Mouse (Mus musculus): ENCODE data around the gene Antxr1. TPM values are rescaled to one million over a fixed set of nuclear protein-coding genes. Genes with fewer than 3 reads are reported as not detected.
A peak's percentile ranks its signal among the peaks of the same experiment; 100 is the strongest.

Gene Antxr1
- 10 to 100 TPM; 46.8 to 61.4 TPM for total RNA-seq (2021)
- long read RNA-seq, experiment 1, partial matches to known transcripts: 0 of 2 reads
- long read RNA-seq, experiment 1, other reads (novel, unspliced or antisense): 2 of 2 reads
- long read RNA-seq, experiment 2, partial matches to known transcripts: 1 of 8 reads
- long read RNA-seq, experiment 2, other reads (novel, unspliced or antisense): 7 of 8 reads

DNA sequence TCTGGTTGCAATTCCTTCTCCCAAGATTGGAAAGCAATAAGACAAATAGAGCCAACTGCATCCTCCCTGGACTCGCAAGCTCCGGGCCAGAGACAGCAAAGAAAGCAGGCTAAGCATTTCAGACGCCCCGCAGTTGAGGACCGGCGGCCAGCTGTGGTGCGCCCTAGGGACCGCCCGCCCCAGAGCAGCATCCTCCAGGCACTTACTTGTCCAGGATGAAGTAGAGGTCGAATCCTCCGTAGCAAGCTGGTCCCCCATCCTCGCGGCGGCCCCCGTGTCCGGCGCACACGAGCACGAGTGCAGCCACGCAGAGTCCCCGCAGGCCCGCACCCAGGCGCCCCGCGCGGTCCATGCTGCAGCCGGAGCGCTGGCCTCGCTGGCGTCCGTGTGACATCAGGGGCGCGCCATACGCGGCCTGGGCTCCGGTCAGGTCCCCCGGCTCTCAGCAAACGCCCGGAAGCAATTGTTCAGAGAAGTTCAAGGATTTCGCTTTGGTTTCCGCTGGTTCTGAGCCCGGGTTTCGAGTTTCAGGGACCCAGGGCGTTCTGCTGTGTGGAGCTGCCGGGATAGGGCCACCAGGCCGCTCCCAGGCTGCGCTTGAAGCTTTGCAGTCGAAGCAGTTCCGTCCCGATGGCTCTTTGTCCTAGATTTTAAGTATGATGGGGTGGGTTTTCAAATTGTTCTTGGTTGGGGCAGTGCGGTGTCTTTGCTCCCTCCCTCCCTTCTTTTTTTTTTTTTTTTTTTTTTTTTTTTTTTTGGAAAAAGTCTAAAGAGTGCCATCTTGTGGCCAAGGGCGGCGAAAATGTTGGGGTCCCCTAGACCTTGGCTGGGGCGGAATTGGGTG is at the start of gene Antxr1:
TSS of gene Antxr1 (minus strand) at position 731 of the 844 bp plus-strand sequence.
- DNase-seq: peak; percentile 57

DNA sequence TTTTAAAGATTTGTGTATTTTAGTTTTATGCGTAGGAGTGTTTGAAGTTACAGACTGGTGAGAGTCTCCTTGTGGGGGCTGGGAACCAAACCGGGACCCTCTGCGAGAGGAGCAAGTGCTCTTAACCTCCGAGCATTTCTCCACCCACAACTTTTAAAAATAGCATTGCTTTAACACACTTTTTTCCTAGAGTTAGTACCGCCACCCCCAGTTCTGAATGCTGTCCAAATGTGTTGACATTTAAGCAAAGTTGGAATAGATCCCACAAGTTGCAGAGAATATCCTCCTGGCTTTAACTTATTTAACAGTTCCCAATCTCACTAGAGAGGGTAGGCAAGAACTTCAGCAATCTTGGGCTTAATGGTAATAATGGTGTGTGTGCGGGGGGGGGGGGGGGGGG is 49.1 kb upstream of the Antxr1 start:
- no peak for DNase-seq

DNA sequence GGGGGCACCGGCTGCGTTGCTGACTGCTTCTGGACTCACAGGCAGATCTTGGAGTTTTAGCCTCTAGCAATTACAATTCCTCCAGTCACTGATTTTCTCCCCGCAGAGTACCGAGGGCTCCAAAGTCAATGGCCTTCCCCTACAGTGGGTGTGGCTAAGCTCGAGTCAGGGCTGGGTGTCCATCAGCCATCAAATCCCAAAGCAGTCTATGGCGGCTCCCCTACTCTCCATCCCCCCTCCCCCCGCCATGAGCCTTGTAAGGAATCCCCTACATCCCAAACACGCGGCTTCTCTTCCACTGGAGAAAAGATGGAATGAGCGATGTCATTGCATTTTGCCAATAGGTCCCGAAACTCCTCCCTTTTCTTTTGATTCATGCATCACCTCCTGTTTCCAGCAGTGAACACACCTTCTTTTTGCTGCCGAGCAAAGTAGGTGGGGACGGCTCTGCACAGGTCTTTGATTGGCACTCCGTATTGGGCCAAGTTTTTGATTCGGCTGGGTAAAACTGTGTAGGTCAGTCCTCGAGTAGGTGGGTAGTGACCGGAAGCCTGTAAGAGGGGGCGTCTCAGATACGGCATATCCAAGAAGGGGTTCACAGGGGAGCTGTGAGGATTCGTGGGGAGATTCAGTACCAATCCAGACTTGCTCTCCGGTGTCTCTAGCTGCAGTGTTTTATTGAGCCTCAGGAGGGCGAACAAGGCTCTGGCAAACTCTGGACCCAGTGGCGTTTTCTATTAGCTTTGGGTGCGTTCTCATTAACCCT is 48.5 kb upstream of the Antxr1 start:
- no peak for DNase-seq

DNA sequence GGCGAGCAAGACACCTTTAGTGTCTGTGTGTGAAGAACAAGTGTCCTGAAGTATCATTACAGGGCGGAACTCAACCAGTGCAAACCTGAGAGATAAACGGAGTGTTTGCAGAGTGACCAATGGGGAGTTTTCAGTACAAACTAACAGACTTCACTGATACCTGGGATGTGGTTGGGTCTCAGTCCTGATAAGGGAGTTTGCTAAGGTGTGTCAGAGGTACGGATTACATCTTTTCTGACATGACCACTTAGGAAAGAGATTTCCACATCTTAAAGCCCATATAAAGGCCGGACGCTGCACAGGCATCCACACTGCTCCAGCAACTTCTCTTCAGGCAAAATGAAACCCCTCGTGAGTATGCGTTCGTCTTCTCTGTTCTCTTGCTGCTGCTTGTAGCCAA is 37.4 kb upstream of the Antxr1 start, which contains the start of gene Gkn2:
TSS of gene Gkn2 (plus strand) at position 301 of the 400 bp plus-strand sequence.
- no peak for DNase-seq

DNA sequence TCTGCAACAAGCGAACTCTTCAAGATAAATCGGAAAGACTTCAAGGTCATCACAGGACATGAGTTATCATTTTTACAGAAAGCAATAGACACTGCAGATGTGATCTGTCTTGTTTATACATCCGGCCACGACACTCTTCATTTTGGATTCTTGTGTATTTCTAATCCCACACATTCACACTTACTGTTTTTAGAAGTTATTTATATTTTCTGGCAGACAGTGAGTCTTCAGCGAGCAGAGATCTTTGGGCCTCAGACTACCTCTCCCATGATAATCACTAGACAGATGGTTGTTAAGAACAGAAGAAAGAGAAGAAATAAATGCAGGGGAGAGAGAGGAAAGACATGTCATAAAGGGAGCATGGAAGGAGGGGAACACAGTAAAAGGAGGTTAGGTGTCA is 33.6 kb upstream of the Antxr1 start:
- DNase-seq: no peak

DNA sequence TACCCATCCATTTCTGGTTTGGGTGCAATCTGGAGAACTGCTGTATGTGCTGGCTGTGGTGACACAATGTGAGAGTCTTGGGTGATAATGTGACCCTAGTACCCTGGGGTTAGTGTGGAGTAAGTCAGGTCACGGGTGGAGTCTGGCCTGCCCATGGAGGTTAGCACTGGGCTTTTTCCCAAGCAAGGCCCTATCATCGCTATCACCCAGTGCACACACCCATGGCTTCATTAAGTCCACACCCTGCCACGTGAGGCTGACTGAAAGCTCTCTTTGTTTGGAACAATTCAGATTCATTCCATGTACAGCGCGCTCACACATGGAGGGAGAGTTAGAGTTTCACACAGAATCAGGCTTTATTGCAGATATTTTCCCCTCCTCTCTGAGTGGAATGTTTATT is 18.8 kb upstream of the Antxr1 start:
- DNase-seq: no peak

DNA sequence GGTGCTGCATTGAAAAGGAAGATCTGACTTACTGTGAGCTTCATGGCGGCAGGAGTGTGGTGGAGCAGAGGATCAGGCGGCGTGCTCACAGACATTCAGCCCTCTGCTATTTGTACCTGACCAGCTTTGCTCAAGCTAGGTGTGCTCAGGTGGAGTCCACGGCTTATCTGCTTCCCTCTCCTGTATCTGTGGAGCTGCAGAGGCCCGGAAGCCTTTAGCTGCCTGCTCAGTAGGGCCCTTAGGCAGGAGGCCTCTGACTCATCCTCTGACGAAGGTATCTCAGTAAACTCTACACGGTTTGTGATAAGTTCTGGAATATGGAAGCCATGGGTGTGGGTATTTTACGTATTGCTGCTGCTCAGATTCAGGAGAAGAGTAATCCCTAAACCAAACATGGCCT is 15.2 kb upstream of the Antxr1 start, which contains the start of gene Gkn1:
TSS of gene Gkn1 (minus strand) at position 114 of the 400 bp plus-strand sequence.
- no peak for DNase-seq

DNA sequence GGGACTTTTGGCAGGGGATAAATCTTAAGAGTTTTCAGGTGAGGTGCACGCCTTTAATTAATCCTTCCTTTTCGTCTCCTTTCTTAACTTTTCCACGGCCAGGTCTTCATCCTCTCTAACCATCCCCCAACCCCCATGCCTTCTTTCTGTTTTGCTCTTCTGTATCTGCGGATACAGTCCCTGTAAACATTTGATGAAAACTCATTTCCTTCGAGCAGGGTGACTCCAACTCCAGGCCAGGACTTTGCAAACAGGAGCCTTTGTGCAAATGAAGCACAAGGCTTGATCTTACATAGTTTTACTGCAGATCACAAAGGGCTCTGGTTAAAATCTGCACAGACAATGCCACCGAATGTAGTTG is 294 bp upstream of the Antxr1 start:
- DNase-seq: no peak

DNA sequence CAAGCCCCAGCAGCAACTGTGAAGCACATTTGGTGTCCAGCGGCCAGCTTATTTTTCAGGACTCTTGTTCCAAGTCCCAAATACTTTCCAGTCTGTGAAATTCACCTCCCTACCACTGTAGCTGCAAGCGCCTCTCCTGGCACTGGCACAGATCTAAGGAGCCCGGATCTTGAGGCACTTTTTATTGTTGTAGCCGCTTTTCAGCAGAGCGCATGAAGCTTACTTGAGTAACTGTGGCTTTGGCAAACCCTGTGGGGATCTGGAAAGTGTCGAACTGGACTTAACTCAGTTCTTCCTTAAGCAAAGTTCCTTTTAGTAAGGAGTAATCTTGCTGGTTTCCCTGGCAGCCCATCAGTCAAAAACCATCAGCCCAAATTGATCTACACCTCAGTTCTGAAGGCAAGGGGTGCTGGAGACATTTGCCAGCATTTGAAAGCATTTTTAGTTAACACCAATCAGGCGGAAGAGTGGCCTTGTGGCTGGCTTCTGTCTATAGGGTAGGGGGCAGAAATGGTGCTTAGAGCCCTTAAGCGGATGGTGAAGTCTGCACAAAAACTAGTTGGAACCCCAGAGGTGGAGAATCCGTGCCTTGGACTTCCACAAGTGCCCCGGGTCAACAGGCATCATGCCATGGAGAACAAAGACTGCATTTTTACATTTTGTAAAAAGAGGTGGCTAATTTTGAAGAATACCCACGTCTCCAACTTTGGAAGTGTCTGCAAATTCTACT is 1.1 kb downstream of the Antxr1 start:
- DNase-seq: peak; percentile 54

DNA sequence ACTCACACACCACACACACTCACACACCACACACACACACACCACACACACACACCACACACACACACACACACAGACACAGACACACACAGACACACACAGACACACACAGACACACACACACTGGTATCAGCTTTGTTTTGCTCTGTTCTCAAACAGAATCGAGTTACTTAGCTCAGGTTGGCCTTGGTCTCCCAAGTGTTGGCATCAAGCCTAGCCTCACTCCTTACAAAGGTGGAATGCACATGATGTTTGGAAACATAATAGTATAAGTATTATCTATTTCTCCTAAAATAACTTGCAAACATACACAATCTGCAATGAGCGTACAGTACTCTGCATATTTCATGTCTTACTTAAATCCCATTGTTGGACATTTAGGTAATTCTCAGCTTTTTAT is 3.2 kb downstream of the Antxr1 start:
- DNase-seq: no peak

DNA sequence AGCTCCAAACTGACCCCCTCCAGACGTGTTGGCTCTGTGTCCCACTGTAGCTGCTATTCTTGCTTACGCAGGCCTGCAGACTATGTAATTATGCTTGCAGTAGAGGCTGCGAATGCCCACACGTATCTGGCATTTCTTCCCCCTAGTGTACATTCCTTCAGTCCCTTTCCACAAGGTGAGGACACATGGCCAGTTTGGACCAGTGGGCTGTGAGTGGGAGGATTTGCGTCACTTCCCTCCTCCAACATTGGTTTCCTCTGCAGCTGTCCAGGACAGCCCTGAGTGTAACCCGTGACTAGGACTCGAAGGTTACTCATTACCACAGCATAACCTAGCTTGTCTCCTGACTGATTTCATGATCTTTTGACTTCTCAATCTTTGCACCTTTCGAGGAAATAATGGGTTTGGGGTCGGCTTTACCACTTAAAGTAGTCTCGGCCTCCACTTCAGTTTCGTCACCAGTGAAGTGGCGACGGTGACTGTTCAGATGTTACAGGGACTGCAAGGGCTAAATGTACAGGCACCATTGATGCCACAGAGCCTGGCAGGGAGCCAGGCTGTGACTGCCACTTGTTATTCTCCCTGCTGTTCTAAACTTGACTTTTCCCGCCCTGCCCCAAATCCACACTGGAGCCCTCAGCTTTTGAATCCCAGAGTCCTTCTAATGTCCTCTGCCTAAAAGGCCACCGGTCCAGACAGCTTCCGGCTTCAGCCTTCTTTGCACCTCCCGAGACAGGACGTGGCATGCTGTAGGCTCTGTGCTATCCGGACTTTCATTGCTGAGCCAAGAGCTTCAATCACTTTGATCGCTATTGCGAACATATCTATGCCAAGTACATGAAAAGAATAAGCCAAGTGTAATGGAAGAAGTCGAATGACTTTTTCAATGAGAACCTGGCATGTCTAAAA is 7.1 kb downstream of the Antxr1 start:
- no peak for DNase-seq

DNA sequence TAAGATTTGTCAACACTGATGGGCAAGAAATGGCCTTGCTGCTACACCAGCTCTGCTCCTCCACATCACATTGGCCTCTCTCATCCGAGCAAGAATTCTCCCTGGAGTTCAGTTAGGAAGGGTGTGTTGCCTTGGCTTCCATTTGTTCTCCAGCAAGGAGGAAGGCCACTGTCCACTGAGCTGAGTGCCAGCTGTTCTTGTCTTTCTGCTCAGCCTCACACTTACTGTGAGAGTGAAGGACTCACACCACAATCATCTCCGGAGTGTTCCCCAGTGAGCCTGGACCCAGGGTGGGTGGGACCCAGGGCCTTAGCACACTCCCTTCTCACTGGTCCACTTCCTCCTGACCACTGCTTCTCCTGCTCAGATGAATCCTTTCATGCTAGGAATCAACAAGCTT is 8.7 kb downstream of the Antxr1 start:
- no peak for DNase-seq

DNA sequence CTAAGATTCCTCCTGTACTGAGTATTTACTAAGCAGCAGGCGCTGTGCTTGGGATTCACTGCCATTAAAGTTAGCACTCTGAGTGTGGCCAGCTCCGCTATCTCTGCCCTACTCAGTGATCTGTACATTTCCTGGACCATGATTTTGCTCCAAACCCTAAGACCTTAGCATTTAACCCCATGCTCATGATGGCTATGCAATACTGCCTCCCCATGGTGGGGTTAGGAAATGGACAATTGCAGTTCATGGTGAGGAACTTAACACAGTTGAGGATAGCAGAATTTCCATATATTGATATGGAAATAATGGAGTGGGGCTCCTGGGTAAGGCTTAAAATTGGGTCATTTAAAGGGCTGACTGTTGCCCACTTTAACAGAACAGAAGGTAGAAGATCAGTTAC is 12.2 kb downstream of the Antxr1 start:
- DNase-seq: peak; percentile 39

DNA sequence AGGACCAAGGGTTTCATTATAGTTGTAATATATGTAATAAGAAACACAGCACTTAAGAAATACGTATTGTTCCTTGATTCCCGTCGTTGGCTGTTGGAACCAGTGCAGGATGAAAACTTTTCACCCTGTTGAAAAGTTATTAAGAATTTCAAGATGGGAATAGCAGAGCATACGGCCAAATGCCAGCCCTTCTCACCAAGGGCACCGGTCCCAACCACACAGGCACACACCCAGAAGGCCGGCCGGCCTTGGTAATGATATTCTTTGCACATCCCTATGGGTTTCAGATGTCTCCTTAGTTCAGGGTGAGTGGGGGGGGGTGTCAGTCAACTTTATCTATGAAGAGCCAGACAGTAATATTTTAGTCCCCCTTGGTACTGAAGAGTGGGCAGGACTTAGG is 17.0 kb downstream of the Antxr1 start:
- peak; percentile 61 for DNase-seq

DNA sequence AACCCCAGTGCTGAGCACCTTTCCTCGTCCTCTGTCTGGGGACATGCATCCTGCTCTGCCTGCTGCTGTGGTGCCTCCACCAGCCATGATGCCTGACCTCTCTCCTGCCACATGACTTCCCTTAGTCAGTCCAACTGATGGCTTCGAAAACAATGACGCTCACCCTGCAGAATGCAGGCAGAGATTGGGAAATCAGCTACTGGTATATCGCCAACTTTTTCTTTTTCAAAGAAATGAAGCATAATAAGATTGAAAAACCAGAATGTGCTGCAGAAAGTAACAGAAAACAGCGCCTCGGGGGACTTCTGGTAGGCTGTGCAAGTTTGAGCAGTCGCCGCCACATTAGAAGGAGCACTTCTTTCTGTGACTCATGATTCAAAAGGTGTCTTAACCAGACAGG is 18.7 kb downstream of the Antxr1 start:
- DNase-seq: no peak

DNA sequence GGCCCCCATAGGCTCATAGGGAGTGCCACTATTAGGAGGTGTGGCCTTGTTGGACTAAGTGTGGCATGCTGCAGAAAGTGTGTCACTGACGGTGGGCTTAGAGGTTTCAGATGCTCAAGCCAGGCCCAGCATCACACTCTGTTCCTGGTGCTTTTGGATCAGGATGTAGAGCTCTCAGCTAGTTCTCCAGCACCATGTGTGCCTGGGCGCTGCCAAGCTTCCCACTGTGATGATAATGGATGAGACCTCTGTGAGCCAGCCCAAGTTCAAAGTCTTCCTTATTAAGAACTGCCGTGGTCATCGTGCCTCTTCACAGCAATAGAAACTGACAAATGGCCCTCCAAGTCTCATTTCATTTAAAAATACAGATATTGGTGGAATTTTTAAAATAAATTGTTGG is 22.9 kb downstream of the Antxr1 start:
- no peak for DNase-seq

DNA sequence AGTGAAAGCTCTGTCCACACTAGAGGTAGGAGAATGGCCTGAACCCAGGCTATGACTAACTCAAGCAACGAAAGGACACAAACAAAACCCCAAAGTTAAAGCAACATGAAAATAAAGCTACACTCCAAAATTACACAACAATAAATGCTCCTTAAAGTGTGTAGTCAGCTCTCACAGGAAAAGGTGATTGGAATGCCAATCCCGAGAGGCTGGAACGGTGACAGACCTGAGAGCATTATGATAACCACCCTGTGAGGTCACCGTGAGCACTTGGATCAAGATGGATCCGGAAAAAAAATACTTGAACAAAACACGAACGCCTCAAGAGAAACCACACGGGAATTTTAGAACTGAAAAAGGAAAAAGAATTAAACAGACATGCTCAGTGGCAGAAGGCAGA is 31.1 kb downstream of the Antxr1 start:
- no peak for DNase-seq

DNA sequence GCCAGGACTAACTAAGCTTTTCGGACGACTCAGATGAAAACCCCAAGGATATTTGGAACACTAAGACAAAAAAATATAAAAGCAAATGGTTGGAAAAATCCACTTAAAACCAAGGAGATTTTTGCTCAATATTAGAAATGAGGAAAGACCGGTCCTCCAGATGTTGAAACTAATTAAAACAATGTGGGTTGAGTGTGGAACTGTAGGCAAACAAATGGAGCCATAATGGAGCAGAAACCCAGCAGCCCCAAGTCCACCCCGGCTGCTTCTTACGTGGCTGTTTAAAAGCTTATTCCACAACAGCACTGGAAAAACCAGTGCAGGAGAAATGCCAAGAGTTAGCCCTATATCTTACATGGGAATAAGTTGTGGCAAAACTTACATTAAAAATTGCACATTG is 32.9 kb downstream of the Antxr1 start:
- DNase-seq: no peak

DNA sequence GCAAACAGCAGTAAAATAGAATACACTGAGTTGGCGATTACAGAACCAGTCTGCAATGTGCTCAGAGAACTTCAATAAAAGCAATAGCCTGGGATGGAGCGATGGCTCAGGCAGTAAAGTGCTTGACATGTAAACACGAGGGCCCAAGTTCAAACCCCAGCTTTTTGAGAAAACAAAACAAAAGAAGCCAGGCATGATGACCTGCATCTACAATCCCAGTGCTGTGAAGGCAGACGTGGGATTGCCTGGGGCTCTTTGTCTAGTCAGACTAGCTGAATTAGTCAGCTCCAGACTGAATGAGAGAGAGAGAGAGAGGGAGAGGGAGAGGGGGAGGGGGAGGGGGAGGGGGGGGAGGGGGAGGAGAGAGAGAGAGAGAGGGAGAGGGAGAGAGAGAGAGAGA is 33.6 kb downstream of the Antxr1 start:
- DNase-seq: no peak

DNA sequence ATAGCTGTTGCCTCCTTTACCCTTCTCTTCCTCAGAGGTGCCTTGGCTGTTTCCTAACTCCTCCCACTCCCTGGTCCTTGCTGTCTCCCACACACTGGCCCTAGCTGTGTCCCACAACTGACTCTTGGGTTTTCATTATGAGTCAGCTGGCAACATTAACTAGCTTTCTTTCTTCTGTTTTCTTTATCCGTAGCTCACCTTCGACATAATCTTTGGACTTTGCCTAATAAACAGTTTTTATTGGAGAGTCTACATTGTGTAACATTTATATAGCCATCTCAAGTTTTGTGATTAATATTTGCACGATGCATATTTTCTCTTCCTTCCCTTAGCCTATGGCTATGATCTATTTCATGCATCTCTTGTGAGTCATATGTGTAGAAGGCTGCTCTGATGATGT is 40.7 kb downstream of the Antxr1 start:
- no peak for DNase-seq

Measured in gastrocnemius, postnatal 10 days (tissue).